Mouse (Mus musculus): ENCODE measurements around the gene Zglp1. TPM values are rescaled to one million over a fixed set of nuclear protein-coding genes. Genes with fewer than 3 reads are reported as not detected.

The Zglp1 gene
- polyA plus RNA-seq (2015; fragmentation: Nextera tagmentation; extraction: Ambion mirVana): 1.3 TPM in 1 of 2 replicates, not detected in the other

- Histone ChIP-seq H3K27ac (no peak within 1 kb of the TSS), H3K9ac (no peak within 1 kb of the TSS), H3K36me3 (peaks cover 64% of the 10 kb centered on the region), H3K4me1 (peaks cover 7% of the 10 kb centered on the region; the same call in 1 of the 2 replicates), H3K27me3 (no peaks in the 10 kb centered on the region), H3K9me3 (no peaks in the 10 kb centered on the region), H3K4me3 (no peak within 1 kb of the TSS), H3K4me2 (no peak within 1 kb of the TSS)
- ATAC-seq (ENCODE audit: insufficient number of reproducible peaks, insufficient read depth, low FRiP score, low TSS enrichment, low read depth): no peak
- WGBS: 86% methylated on average over 27 of the region's 27 CpGs
Measured at GRCm38 (mm10) chr9:21067006-21067684, at the start of gene Zglp1. TSS of gene Zglp1 (minus strand) at chr9:21067093.

GRCm38 (mm10) chr9:21115105-21115504, 48.2 kb upstream of the Zglp1 start:
- Histone ChIP-seq H3K9ac (no peak overlapping the region), H3K27ac (no peak overlapping the region), H3K4me1 (no peaks in the 10 kb centered on the region), H3K4me3 (no peak overlapping the region), H3K9me3 (no peaks in the 10 kb centered on the region), H3K4me2 (no peak overlapping the region), H3K36me3 (peaks cover 14% of the 10 kb centered on the region), H3K27me3 (no peaks in the 10 kb centered on the region)
- ATAC-seq (ENCODE audit: insufficient number of reproducible peaks, insufficient read depth, low FRiP score, low TSS enrichment, low read depth): no peak
- 91% methylated on average over 8 of the region's 8 CpGs for WGBS

GRCm38 (mm10) chr9:21114190-21114589, 47.3 kb upstream of the Zglp1 start:
- WGBS: 88% methylated on average over 7 of the region's 7 CpGs
- Histone ChIP-seq H3K4me3 (no peak overlapping the region), H3K9me3 (no peaks in the 10 kb centered on the region), H3K27me3 (no peaks in the 10 kb centered on the region), H3K27ac (no peak overlapping the region), H3K4me1 (no peaks in the 10 kb centered on the region), H3K9ac (no peak overlapping the region), H3K4me2 (no peak overlapping the region), H3K36me3 (peaks cover 10% of the 10 kb centered on the region)
- ATAC-seq (ENCODE audit: insufficient number of reproducible peaks, insufficient read depth, low FRiP score, low TSS enrichment, low read depth): no peak

- Histone ChIP-seq H3K9ac (no peak overlapping the region), H3K4me3 (no peak overlapping the region), H3K9me3 (no peaks in the 10 kb centered on the region), H3K4me2 (no peak overlapping the region), H3K36me3 (peaks cover 15% of the 10 kb centered on the region), H3K27ac (no peak overlapping the region), H3K4me1 (no peaks in the 10 kb centered on the region), H3K27me3 (no peaks in the 10 kb centered on the region)
- 86% methylated on average over 6 of the region's 6 CpGs for WGBS
- no peak for ATAC-seq (ENCODE audit: insufficient number of reproducible peaks, insufficient read depth, low FRiP score, low TSS enrichment, low read depth)
Measured at GRCm38 (mm10) chr9:21113751-21114150, 46.9 kb upstream of the Zglp1 start.

GRCm38 (mm10) chr9:21107607-21108237, 40.8 kb upstream of the Zglp1 start:
- no peak for ATAC-seq (ENCODE audit: insufficient number of reproducible peaks, insufficient read depth, low FRiP score, low TSS enrichment, low read depth)
- no peak overlapping the region for H3K27ac ChIP-seq
- 41% methylated on average over 23 of the region's 23 CpGs for WGBS

GRCm38 (mm10) chr9:21105760-21106564, 39.1 kb upstream of the Zglp1 start:
- peaks cover 6% of the 10 kb centered on the region for H3K4me1 ChIP-seq
- no peak for ATAC-seq (ENCODE audit: insufficient number of reproducible peaks, insufficient read depth, low FRiP score, low TSS enrichment, low read depth)
- H3K36me3 ChIP-seq: peaks cover 21% of the 10 kb centered on the region
- 73% methylated on average over 5 of the region's 5 CpGs for WGBS
- no peak overlapping the region for H3K9ac ChIP-seq
- no peak overlapping the region for H3K4me3 ChIP-seq
- H3K27ac ChIP-seq: no peak overlapping the region
- no peaks in the 10 kb centered on the region for H3K27me3 ChIP-seq
- H3K4me2 ChIP-seq: no peak overlapping the region
- H3K9me3 ChIP-seq: no peaks in the 10 kb centered on the region

More at GRCm38 (mm10) chr9:21107607-21108237, 40.8 kb upstream of the Zglp1 start:
- Histone ChIP-seq H3K4me2 (no peak overlapping the region), H3K4me3 (no peak overlapping the region), H3K9ac (no peak overlapping the region), H3K36me3 (peaks cover 19% of the 10 kb centered on the region), H3K27me3 (no peaks in the 10 kb centered on the region), H3K4me1 (no peaks in the 10 kb centered on the region), H3K9me3 (no peaks in the 10 kb centered on the region)

- H3K9me3 ChIP-seq: no peaks in the 10 kb centered on the region
- no peak overlapping the region for H3K27ac ChIP-seq
- H3K9ac ChIP-seq: no peak overlapping the region
- peaks cover 21% of the 10 kb centered on the region for H3K36me3 ChIP-seq
- peaks cover 14% of the 10 kb centered on the region for H3K4me1 ChIP-seq
- WGBS: 86% methylated on average over 6 of the region's 6 CpGs
- H3K4me2 ChIP-seq: no peak overlapping the region
- no peak overlapping the region for H3K4me3 ChIP-seq
- no peaks in the 10 kb centered on the region for H3K27me3 ChIP-seq
- no peak for ATAC-seq (ENCODE audit: insufficient number of reproducible peaks, insufficient read depth, low FRiP score, low TSS enrichment, low read depth)
Measured at GRCm38 (mm10) chr9:21104814-21105213, 37.9 kb upstream of the Zglp1 start.

- H3K9ac ChIP-seq: no peak overlapping the region
- WGBS: 92% methylated on average over 2 of the region's 2 CpGs
- peaks cover 14% of the 10 kb centered on the region for H3K4me1 ChIP-seq
- H3K9me3 ChIP-seq: no peaks in the 10 kb centered on the region
- H3K27ac ChIP-seq: no peak overlapping the region
- H3K4me2 ChIP-seq: no peak overlapping the region
- no peaks in the 10 kb centered on the region for H3K27me3 ChIP-seq
- H3K4me3 ChIP-seq: no peak overlapping the region
- no peak for ATAC-seq (ENCODE audit: insufficient number of reproducible peaks, insufficient read depth, low FRiP score, low TSS enrichment, low read depth)
- peaks cover 13% of the 10 kb centered on the region for H3K36me3 ChIP-seq
Measured at GRCm38 (mm10) chr9:21102076-21102475, 35.2 kb upstream of the Zglp1 start.

- H3K4me3 ChIP-seq: no peak overlapping the region
- peaks cover 14% of the 10 kb centered on the region for H3K4me1 ChIP-seq
- peaks cover 13% of the 10 kb centered on the region; the same call in 1 of the 2 replicates for H3K36me3 ChIP-seq
- peak overlapping the region; percentile 28; the same call in 1 of the 2 replicates for H3K27ac ChIP-seq
- peak overlapping the region; percentile 40 for H3K4me2 ChIP-seq
- ATAC-seq (ENCODE audit: insufficient number of reproducible peaks, insufficient read depth, low FRiP score, low TSS enrichment, low read depth): no peak
- 35% methylated on average over 15 of the region's 15 CpGs for WGBS
- no peaks in the 10 kb centered on the region for H3K9me3 ChIP-seq
- peak overlapping the region; percentile 33; the same call in 1 of the 2 replicates for H3K9ac ChIP-seq
- H3K27me3 ChIP-seq: no peaks in the 10 kb centered on the region
Measured at GRCm38 (mm10) chr9:21100447-21101161, 33.7 kb upstream of the Zglp1 start.

GRCm38 (mm10) chr9:21097793-21098192, 30.9 kb upstream of the Zglp1 start:
- H3K27ac ChIP-seq: no peak overlapping the region
- no peaks in the 10 kb centered on the region for H3K9me3 ChIP-seq
- no peak overlapping the region for H3K4me3 ChIP-seq
- H3K27me3 ChIP-seq: no peaks in the 10 kb centered on the region
- H3K9ac ChIP-seq: no peak overlapping the region
- WGBS: 84% methylated on average over 8 of the region's 8 CpGs
- no peak overlapping the region for H3K4me2 ChIP-seq
- ATAC-seq (ENCODE audit: insufficient number of reproducible peaks, insufficient read depth, low FRiP score, low TSS enrichment, low read depth): no peak
- H3K36me3 ChIP-seq: 0 out of 2 replicates have a peak, but pooled peaks cover 3% of the 10 kb centered on the region
- peaks cover 14% of the 10 kb centered on the region for H3K4me1 ChIP-seq

- H3K9me3 ChIP-seq: no peaks in the 10 kb centered on the region
- no peaks in the 10 kb centered on the region for H3K27me3 ChIP-seq
- H3K4me3 ChIP-seq: no peak overlapping the region
- 84% methylated on average over 4 of the region's 4 CpGs for WGBS
- no peak overlapping the region for H3K4me2 ChIP-seq
- H3K27ac ChIP-seq: no peak overlapping the region
- no peak for ATAC-seq (ENCODE audit: insufficient number of reproducible peaks, insufficient read depth, low FRiP score, low TSS enrichment, low read depth)
- no peaks in the 10 kb centered on the region for H3K36me3 ChIP-seq
- peaks cover 11% of the 10 kb centered on the region for H3K4me1 ChIP-seq
- H3K9ac ChIP-seq: no peak overlapping the region
Measured at GRCm38 (mm10) chr9:21095958-21096357, 29.1 kb upstream of the Zglp1 start.

Measured in embryonic facial prominence, embryonic 13.5 days (tissue).